Mouse (Mus musculus) myocyte (in vitro differentiated cells): Measurements from ENCODE around the gene Hist1h4f. TPM values are rescaled to one million over a fixed set of nuclear protein-coding genes. Genes with fewer than 3 reads are reported as not detected.
A peak's percentile ranks its signal among the peaks of the same experiment; 100 is the strongest.
"Not testable (repeated sequence)": the region's sequence is repeated elsewhere in the genome, so short reads cannot be mapped to it uniquely, and the experiment has no call there.

ENCODE experiments used
- H3K27me3 ChIP-seq: one replicate; pipeline ENCODE4 v1.6.1; 2011; ENCODE audit not compliant: control insufficient read depth, insufficient read depth, insufficient read length
- H3K36me3 ChIP-seq: one replicate; pipeline ENCODE4 v1.6.1; 2011; ENCODE audit not compliant: control insufficient read depth, insufficient read depth
- H3K4me2 ChIP-seq: one replicate; pipeline ENCODE4 v1.6.1; 2011; ENCODE audit warnings: low read depth, control low read depth
- H3K4me3 ChIP-seq: one replicate; pipeline ENCODE4 v1.5.1; 2011; ENCODE audit warnings: mild to moderate bottlenecking, control low read depth, moderate library complexity
- H3K79me2 ChIP-seq: one replicate; pipeline ENCODE4 v1.6.1; 2011; ENCODE audit not compliant: control insufficient read depth, insufficient read depth
- H3ac ChIP-seq: one replicate; pipeline ENCODE4 v1.6.1; 2011; ENCODE audit not compliant: control insufficient read depth, insufficient read length
- CEBPB ChIP-seq: IDR thresholded peaks from 2 replicates; pipeline ENCODE4 v1.6.1; 2011; ENCODE audit warnings: mild to moderate bottlenecking, moderate library complexity; ENCODE audit not compliant: poor library complexity, insufficient read depth, severe bottlenecking
- E2F4 ChIP-seq: IDR thresholded peaks from one replicate; pipeline ENCODE4 v1.6.1; 2011; ENCODE audit warnings: mild to moderate bottlenecking, control low read depth, moderate library complexity; ENCODE audit not compliant: insufficient read depth
- MAX ChIP-seq: IDR thresholded peaks from one replicate; pipeline ENCODE4 v1.6.1; 2011; ENCODE audit warnings: low read depth, mild to moderate bottlenecking, control low read depth
- MYOG ChIP-seq, 3 experiments: IDR thresholded peaks; one replicate each; pipeline ENCODE4 v1.6.1; 2011; ENCODE audit warnings: control low read depth in 2 of 3, low read depth in 2 of 3, mild to moderate bottlenecking in 2 of 3; ENCODE audit not compliant: insufficient read length in 2 of 3, control insufficient read depth in 1 of 3, insufficient read depth in 1 of 3
- POLR2A ChIP-seq: IDR thresholded peaks from one replicate; pipeline ENCODE4 v1.6.1; 2011; ENCODE audit warnings: low read depth, mild to moderate bottlenecking, control low read depth, moderate library complexity; ENCODE audit not compliant: insufficient read length
- POLR2AphosphoS2 ChIP-seq: IDR thresholded peaks from one replicate; pipeline ENCODE4 v1.6.1; 2011; ENCODE audit warnings: low read depth, control low read depth; ENCODE audit not compliant: insufficient read length
- REST ChIP-seq: IDR thresholded peaks from one replicate; pipeline ENCODE4 v1.6.1; 2011; ENCODE audit warnings: mild to moderate bottlenecking, control low read depth, moderate library complexity; ENCODE audit not compliant: insufficient read depth, insufficient read length
- TCF12 ChIP-seq: IDR thresholded peaks from one replicate; pipeline ENCODE4 v1.6.1; 2011; ENCODE audit warnings: mild to moderate bottlenecking, control low read depth; ENCODE audit not compliant: poor library complexity, insufficient read depth, severe bottlenecking
- polyA plus RNA-seq: library from polyadenylated mRNA; unstranded; fragments of >200 nt; fragmentation: generic; extraction: Trizol; gene quantifications from one replicate; pipeline ENCODE4 v1.2.1, GENCODE M21; 2012; ENCODE audit warnings: missing spikeins

Hist1h4f gene
- polyA plus RNA-seq, 1 experiment = 4.1 TPM

DNA sequence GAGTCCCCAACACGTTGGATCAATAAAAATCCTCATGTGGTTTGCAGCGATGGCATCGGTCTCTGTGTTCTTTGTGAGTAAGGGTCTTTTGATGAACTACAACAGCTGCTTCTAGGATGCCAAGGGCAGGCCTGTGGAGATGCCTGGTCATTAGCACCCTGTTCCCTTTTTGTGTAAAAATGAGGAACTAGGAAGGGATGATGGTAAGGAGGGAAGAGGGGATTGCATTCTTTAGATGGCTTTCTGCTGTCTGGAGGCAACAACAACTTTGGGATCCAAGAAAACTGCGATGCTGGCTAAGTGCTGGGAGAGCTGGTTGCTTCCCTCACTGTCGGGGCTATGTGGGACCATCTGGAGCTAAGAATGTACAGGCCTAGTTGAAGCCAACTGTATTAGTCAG lies 13.2 kb downstream of the Hist1h4f start:
- peaks cover 6% of the 10 kb centered on the region for H3K79me2 ChIP-seq
- TF ChIP-seq TCF12 (no peak), MAX (no peak)
- peak overlapping the region; percentile 41 for H3K4me3 ChIP-seq
- H3ac ChIP-seq = no peak overlapping the region
- peak overlapping the region; percentile 83 for H3K4me2 ChIP-seq
- H3K36me3 ChIP-seq = no peaks in the 10 kb centered on the region
- no peaks in the 10 kb centered on the region for H3K27me3 ChIP-seq

- no peaks in the 10 kb centered on the region for H3K27me3 ChIP-seq
- H3K36me3 ChIP-seq = no peaks in the 10 kb centered on the region
- TF ChIP-seq E2F4 (no peak), REST (no peak), CEBPB (no peak), TCF12 (no peak), MYOG (IDR thresholded peaks at IDR 0.05; ENCODE audit: control insufficient read depth in 1 of 3, insufficient read depth in 1 of 3, insufficient read length in 2 of 3, low read depth in 2 of 3) (no peak), POLR2A (no peak)
- H3K4me3 ChIP-seq = peak overlapping the region; percentile 41
- H3K79me2 ChIP-seq = peaks cover 6% of the 10 kb centered on the region
- H3ac ChIP-seq = no peak overlapping the region
- H3K4me2 ChIP-seq = peak overlapping the region; percentile 83
Measured at GRCm38 (mm10) chr13:23537006-23537710, 14.3 kb downstream of the Hist1h4f start.

GRCm38 (mm10) chr13:23536076-23536822 lies 15.2 kb downstream of the Hist1h4f start:
- Histone ChIP-seq H3K79me2 (no peaks in the 10 kb centered on the region), H3K4me2 (peak overlapping the region; percentile 83), H3K36me3 (no peaks in the 10 kb centered on the region), H3ac (no peak overlapping the region), H3K27me3 (no peaks in the 10 kb centered on the region), H3K4me3 (peak overlapping the region; percentile 41)
- TF ChIP-seq POLR2A = no peak
- TF ChIP-seq POLR2AphosphoS2 = peak; percentile 15

DNA sequence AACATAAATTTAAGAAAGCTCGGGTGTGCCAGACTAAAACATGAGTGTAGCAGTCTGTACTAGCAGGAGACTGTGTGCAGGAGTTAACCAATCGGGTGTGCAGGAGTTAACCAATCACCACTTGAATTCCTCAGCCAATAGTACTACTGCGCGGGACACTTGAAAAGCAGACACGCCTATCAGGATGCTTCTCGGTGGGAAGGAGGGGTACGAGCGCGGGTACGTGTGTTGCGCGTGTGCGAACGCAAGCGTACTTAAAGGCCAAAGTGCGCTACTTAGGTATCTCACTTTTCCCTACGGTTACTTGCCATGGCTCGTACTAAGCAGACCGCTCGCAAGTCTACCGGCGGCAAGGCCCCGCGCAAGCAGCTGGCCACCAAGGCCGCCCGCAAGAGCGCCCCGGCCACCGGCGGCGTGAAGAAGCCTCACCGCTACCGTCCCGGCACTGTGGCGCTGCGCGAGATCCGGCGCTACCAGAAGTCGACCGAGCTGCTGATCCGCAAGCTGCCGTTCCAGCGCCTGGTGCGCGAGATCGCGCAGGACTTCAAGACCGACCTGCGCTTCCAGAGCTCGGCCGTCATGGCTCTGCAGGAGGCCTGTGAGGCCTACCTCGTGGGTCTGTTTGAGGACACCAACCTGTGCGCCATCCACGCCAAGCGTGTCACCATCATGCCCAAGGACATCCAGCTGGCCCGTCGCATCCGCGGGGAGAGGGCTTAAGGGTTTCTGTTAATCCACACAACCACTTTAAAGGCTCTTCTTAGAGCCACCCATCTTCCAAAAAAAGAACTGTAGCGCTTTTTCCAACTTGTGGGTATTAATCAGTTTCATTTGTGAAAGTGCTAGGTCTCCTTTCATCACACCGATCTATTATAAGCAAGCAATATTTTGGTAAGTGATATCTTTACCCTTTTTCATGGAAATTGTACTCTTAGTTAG lies 16.0 kb downstream of the Hist1h4f start, which contains the start of gene Hist1h3g:
Gene Hist1h3g (plus strand): TSS at position 286 of the 939 bp plus-strand sequence.
- not testable (repeated sequence) for H3K36me3 ChIP-seq, H3K27me3 ChIP-seq, H3K79me2 ChIP-seq, H3ac ChIP-seq
- TF ChIP-seq MAX = peak; percentile 56
- TF ChIP-seq E2F4 = peak; percentile 100
- peak; percentile 91 for TF ChIP-seq POLR2A
- TF ChIP-seq POLR2AphosphoS2 = peak; percentile 98
- Histone ChIP-seq H3K4me3 (peak within 1 kb of the TSS; percentile 41), H3K4me2 (peak within 1 kb of the TSS; percentile 88)

- Histone ChIP-seq H3K4me3 (peak overlapping the region; percentile 41), H3K4me2 (peak overlapping the region; percentile 88), H3K27me3 (no peaks in the 10 kb centered on the region), H3ac (no peak overlapping the region), H3K79me2 (no peaks in the 10 kb centered on the region), H3K36me3 (no peaks in the 10 kb centered on the region)
- TF ChIP-seq REST = no peak
- TF ChIP-seq POLR2AphosphoS2 = peak; percentile 59
Measured at GRCm38 (mm10) chr13:23534368-23535131, 16.9 kb downstream of the Hist1h4f start.
